Mouse (Mus musculus) urinary bladder, postnatal 4 days (tissue): ENCODE results near the gene Stab2.

ENCODE experiments used
- DNase-seq, 2 experiments: peaks; one replicate each; pipeline ENCODE4 v3.0.0; 2021 to 2022; ENCODE audit warnings: low spot score in 2 of 2

The Stab2 gene

GRCm38 (mm10) chr10:87007385-87008214 lies at the start of gene Stab2:
Gene Stab2, minus strand, starts transcription at chr10:87008025.
- no peak for DNase-seq

DNA sequence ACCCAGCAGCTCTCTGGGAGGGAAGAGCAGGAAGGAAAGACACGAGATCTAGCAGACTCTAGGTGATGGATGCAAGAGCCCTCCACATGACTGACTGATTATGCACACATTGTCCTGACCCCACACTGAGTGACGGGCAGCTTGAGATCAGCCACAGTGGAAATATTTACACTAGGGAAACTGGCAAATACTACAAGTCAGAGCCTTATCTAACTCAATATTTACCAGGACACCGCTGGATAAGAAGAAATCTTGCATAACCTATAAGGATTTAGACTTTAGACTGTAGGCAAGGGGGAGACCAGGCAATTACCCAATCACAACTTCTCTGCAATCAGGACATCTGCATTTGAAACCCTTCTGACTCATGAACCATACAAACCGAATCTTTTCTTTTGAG lies 43.9 kb upstream of the Stab2 start:
- no peak for DNase-seq

DNA sequence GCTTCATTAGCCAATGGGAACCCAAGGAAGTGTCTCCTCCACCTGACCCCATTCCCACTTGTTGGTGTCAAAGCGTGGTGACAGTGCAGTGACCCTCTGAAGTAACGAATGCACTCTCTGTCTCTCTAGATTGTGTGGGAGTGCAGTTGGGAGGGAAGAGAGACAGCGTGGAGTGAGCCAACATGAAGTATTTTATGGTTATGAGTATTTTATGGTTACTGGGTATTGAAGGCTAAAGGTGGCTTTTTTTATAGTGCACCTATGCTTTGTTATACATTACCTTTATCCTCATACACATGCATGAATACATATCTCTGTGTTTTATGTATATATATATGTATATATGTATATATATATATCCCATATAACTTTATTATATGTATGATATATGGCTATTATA lies 41.4 kb upstream of the Stab2 start:
- no peak for DNase-seq

- DNase-seq, result no peak
These were observed 39.2 kb upstream of the Stab2 start for GRCm38 (mm10) chr10:87046931-87047468.

GRCm38 (mm10) chr10:87046469-87046868 lies 38.6 kb upstream of the Stab2 start:
- DNase-seq, result no peak

DNA sequence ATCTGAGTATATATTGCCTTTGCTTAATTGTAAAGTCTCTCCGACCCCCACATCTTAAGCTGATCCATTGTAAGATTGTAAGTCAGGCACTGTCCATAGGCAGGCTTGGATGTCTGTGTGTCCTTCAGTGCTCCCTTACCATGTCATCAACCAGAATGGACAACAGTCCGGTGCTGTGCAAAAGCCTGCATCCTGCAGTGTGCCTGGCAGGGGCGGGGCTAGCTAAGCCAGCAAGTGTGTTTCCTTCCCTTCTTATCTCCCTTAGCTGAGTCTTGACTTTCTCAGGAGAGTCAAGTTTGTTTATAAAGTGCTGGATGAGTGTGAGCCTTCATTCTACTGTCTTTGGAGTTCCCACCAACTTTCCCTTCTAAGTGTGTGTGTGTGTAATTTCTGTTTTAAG lies 37.4 kb upstream of the Stab2 start:
- no peak for DNase-seq

DNA sequence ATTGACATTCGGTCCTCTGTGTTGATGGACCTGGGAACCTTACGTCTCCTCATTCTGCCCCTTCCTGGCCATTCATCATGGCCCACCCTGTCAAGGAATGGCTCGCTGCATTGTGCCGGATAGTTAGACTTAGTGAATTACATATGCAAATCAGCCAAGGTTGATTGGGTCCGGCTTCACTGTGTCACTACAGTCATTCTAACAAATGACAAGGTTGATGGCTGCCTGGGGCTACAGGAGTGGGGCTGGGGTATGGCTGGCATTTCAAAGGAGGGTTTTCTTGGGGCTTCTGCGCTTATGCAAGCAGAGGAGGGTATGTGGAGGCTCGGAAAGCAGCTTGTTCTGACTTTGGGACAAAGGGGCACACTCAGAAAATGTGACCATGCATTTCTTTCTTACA lies 33.4 kb upstream of the Stab2 start:
- DNase-seq, result no peak

DNA sequence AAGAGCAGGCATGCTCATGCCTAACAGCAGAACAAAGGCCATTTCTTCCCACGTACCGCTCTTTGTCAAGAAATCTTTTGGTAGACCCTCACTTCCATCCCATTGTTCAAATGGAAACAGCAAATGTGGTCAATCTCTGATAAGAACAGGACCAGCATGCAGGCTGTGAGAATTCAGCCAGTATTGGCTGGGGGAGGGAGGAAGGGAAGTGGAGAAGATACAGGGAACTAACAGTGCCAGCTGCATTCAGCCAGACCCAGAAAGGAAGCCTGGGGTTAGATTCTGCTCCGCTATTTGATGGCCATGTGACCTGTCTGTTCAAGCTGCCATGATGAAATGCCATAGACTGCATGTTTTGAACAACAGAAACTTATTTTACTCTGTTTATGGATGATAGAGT lies 32.0 kb upstream of the Stab2 start:
- no peak for DNase-seq

DNA sequence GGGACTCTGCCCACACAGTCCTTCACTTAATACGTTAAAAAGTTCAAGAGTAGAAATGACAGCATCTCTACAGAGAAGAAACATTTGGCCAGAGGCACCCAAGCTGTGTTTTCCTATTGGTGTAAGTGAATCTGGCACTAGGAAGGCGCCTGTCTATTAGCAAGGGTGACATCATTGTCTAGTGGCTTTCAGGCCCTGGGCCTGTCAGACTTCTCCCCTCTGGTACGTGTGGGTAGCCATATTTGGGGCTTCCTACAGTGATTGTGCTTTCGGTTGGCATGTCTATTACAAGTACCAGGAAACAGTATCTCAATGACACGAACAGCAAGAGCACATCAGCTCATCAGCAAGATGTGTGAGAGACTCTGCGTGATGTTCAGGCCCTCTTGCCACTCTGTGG lies 31.5 kb upstream of the Stab2 start:
- DNase-seq, result no peak

DNA sequence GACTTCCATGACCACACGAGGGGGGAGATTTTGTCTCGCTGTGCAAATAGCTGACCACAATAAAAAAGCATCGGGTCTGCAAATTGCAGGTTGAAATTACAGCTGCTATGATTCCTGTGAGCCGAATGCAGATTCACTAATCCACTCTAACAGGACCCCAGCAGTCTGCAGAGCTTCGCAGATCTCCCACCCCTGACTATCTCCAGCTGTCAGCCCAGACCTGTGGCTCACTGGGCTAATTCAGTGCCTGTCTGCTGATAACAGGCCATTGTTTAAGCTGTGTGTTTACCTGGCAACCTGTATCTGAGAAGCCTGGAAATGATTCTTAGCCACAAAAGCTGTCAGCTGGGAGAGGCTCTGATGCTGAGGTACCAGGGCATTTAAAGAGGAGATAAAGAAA lies 29.2 kb upstream of the Stab2 start:
- no peak for DNase-seq

GRCm38 (mm10) chr10:87036271-87036703 lies 28.5 kb upstream of the Stab2 start:
- DNase-seq, result no peak

- DNase-seq, result no peak
These were observed 28.0 kb upstream of the Stab2 start for GRCm38 (mm10) chr10:87035866-87036265.

GRCm38 (mm10) chr10:87032768-87033167 lies 24.9 kb upstream of the Stab2 start:
- no peak for DNase-seq

DNA sequence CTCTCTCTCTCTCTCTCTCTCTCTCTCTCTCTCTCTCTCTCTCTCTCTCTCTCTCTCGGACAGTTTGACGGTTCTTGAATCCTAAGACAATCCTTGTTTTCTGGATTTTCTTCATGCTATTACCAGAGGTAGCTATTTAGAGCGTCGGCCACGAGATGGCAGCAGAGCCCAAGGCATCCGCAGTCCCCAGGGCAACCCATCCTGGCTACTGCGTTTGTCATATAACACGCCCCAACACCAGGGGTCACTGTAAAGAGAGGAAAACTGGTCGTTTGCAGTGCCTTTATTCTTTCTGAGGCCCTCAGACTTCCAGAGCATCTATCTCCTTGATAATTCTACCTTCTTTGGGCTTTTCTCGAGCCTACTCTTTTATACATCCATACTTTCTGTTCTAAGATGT lies 17.1 kb upstream of the Stab2 start:
- DNase-seq, result peak; percentile 63 to 84

GRCm38 (mm10) chr10:87020711-87021110 lies 12.9 kb upstream of the Stab2 start:
- DNase-seq, result no peak

- no peak for DNase-seq
These were observed 11.1 kb upstream of the Stab2 start for GRCm38 (mm10) chr10:87018876-87019275.

GRCm38 (mm10) chr10:87016151-87016692 lies 8.4 kb upstream of the Stab2 start:
- peak in 1 of 2 experiments; percentile 28 for DNase-seq

DNA sequence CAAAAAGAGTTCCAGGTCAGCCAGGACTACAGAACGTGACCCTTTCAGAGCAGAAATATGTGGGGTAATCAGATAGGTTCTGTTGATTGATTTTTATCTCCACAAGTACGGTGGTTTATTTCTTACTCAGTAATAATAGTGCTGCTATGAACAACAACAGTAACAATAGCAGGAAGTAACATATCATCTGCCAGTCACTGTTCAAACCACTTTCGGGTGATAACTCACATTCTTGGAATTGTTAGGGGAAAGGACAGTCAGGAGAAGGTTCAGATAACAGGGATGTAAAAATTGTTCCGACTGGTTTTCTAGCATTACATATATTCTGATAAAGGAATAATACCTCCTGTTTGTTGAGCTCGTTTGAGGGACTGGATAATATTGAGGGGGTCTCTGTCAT lies 7.6 kb upstream of the Stab2 start:
- DNase-seq, result no peak

- no peak for DNase-seq
These were observed 6.7 kb upstream of the Stab2 start for GRCm38 (mm10) chr10:87014391-87014965.

DNA sequence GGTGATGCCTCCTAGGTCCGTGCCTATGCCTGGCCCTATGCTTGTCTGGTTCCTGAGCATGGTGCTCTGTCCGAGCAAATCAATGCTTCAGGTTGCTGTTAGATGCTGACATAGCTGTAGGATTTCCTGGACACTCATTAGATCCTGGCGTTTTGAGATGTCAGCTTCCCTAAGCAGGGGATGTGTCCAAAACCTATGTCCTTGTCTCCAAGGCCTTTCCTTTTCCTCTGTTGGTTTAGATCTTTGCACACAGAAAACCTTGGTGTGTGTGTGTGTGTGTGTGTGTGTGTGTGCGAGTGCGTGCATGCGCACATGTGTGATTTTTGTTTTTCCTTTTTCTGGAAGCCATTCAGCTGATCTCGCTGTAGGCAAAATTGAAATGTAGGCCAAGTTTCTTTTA lies 4.3 kb upstream of the Stab2 start:
- DNase-seq, result no peak

DNA sequence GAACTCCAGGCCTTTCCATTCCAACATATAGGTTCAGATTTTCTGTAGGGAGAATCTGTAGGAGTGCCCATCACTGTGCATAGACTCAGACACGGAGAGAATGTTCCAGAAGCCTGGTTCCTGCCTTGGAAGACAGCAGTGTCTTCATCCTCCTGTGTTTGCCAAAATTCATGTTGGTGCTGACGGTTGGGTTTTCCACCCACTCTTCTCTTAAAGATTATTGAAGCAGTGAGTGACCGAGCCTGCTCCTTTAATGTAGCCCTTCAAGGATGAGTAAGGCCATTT lies 332 bp upstream of the Stab2 start:
- no peak for DNase-seq

GRCm38 (mm10) chr10:86992238-86992976 lies 15.4 kb downstream of the Stab2 start:
- DNase-seq, result no peak
